Mouse (Mus musculus): ENCODE data around the gene Atp6v0e2. TPM values are rescaled to one million over a fixed set of nuclear protein-coding genes. Genes with fewer than 3 reads are reported as not detected.
A peak's percentile ranks its signal among the peaks of the same experiment; 100 is the strongest.

Gene Atp6v0e2
- polyA plus RNA-seq, 1 experiment, result 5.1 TPM

DNA sequence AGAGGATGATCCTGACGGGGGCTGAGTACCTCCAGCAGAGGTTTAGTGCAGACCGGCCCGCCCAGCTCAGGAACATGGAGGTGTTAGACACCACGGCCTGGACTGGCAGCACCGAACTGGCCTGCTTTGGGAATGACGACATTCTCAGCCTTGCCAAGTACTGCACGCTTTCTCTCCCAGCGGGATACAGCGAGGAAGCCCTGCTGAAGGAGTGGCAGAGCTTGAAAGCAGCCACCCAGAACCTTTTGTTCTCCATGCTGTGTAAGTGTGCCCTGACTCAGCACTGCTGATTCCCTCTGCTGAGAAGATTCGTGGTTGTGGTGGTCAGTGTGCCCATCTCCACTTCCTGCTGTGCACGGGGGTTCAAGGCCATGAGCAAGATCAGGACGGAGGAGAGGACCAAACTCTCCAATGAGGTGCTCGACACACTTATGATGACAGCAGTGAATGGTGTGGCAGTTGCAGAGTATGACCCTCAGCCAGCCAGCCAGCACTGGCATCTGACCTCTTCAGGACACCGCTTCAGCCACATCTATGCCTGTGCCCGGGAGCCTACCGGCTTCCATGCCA, 7.5 kb upstream of the Atp6v0e2 start:
- no peak for TF ChIP-seq POLR2AphosphoS2 (IDR thresholded peaks at IDR 0.05; ENCODE audit: insufficient read length, low read depth)
- no peak for TF ChIP-seq MAX (IDR thresholded peaks at IDR 0.05; ENCODE audit: low read depth)
- TF ChIP-seq SRF (IDR thresholded peaks at IDR 0.05; ENCODE audit: control insufficient read depth, insufficient read length, low read depth), result no peak
- Histone ChIP-seq H3ac (ENCODE audit: control insufficient read depth, insufficient read length) (no peak overlapping the region), H3K4me2 (ENCODE audit: low read depth) (peak overlapping the region; percentile 7), H3K27me3 (ENCODE audit: control insufficient read depth, insufficient read depth, insufficient read length) (no peaks in the 10 kb centered on the region), H3K79me2 (ENCODE audit: control insufficient read depth, insufficient read depth) (no peaks in the 10 kb centered on the region), H3K4me3 (no peak overlapping the region), H3K36me3 (ENCODE audit: control insufficient read depth, insufficient read depth) (no peaks in the 10 kb centered on the region)

DNA sequence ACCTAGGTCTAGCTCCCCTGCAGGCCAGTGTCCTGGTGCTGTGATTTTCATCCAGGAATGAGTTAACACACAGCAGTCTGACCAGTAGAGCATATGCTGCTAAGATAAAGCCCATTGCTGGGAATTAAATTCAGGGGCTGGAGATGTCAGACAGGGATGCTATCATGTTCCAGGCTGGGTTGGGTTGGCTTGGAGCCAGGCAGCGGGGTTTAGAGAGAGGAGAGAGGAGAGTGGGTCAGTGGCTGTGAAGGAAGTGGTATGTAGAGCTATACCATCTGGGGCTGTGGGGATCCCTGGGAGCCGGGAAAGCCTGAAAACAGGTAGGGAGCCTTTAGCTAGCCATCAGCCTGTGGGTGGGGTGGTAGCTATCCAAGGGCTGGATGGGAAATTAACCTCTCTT, 6.6 kb upstream of the Atp6v0e2 start:
- Histone ChIP-seq H3K79me2 (ENCODE audit: control insufficient read depth, insufficient read depth) (no peaks in the 10 kb centered on the region), H3K36me3 (ENCODE audit: control insufficient read depth, insufficient read depth) (no peaks in the 10 kb centered on the region), H3ac (ENCODE audit: control insufficient read depth, insufficient read length) (no peak overlapping the region), H3K27me3 (ENCODE audit: control insufficient read depth, insufficient read depth, insufficient read length) (no peaks in the 10 kb centered on the region), H3K4me3 (no peak overlapping the region), H3K4me2 (ENCODE audit: low read depth) (peak overlapping the region; percentile 7)
- no peak for TF ChIP-seq POLR2AphosphoS2 (IDR thresholded peaks at IDR 0.05; ENCODE audit: insufficient read length, low read depth)
- no peak for TF ChIP-seq POLR2A (IDR thresholded peaks at IDR 0.05; ENCODE audit: insufficient read length, low read depth)
- no peak for TF ChIP-seq MYOG (IDR thresholded peaks at IDR 0.05; ENCODE audit: control insufficient read depth in 1 of 3, insufficient read depth in 1 of 3, insufficient read length in 2 of 3, low read depth in 2 of 3)
- no peak for TF ChIP-seq MAX (IDR thresholded peaks at IDR 0.05; ENCODE audit: low read depth)
- no peak for TF ChIP-seq CEBPB (IDR thresholded peaks at IDR 0.05; ENCODE audit: insufficient read depth, poor library complexity, severe bottlenecking)
- no peak for TF ChIP-seq SRF (IDR thresholded peaks at IDR 0.05; ENCODE audit: control insufficient read depth, insufficient read length, low read depth)
- no peak for TF ChIP-seq USF1 (IDR thresholded peaks at IDR 0.05; ENCODE audit: low read depth)
- no peak for TF ChIP-seq E2F4 (IDR thresholded peaks at IDR 0.05; ENCODE audit: insufficient read depth)
- no peak for TF ChIP-seq TCF12 (IDR thresholded peaks at IDR 0.05; ENCODE audit: insufficient read depth, poor library complexity, severe bottlenecking)
- TF ChIP-seq MYOD1 (IDR thresholded peaks at IDR 0.05; ENCODE audit: control insufficient read depth in 1 of 3, insufficient read length in 2 of 3, low read depth in 2 of 3), result no peak
- no peak for TF ChIP-seq TCF3 (IDR thresholded peaks at IDR 0.05; ENCODE audit: insufficient read length, low read depth)
- no peak for TF ChIP-seq REST (IDR thresholded peaks at IDR 0.05; ENCODE audit: insufficient read depth, insufficient read length)

DNA sequence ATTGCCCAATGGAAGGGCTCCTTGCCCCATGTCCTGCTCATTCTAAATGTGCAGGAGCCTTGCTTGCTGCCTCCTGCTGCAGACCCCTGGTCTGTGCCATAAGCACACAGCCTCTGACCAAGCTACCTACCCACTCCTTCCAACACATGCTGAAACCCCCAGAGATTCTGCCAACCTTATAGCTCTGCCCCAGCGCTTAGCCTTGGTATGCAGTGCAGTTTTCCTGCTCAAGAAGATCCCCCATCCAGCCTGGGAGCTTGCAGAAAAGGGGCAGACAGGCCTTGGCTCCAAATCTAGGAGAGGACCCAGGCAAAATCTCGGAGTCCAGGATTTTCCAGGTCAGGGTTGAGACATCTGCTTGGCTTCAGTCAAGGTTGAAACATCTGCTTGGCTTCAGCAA, 3.9 kb upstream of the Atp6v0e2 start:
- Histone ChIP-seq H3K79me2 (ENCODE audit: control insufficient read depth, insufficient read depth) (no peaks in the 10 kb centered on the region), H3K27me3 (ENCODE audit: control insufficient read depth, insufficient read depth, insufficient read length) (no peaks in the 10 kb centered on the region), H3K36me3 (ENCODE audit: control insufficient read depth, insufficient read depth) (no peaks in the 10 kb centered on the region), H3K4me3 (no peak overlapping the region), H3K4me2 (ENCODE audit: low read depth) (no peak overlapping the region), H3ac (ENCODE audit: control insufficient read depth, insufficient read length) (no peak overlapping the region)
- TF ChIP-seq E2F4 (IDR thresholded peaks at IDR 0.05; ENCODE audit: insufficient read depth) (no peak), MAX (IDR thresholded peaks at IDR 0.05; ENCODE audit: low read depth) (no peak), MYOD1 (IDR thresholded peaks at IDR 0.05; ENCODE audit: control insufficient read depth in 1 of 3, insufficient read length in 2 of 3, low read depth in 2 of 3) (no peak), POLR2AphosphoS2 (IDR thresholded peaks at IDR 0.05; ENCODE audit: insufficient read length, low read depth) (no peak), MYOG (IDR thresholded peaks at IDR 0.05; ENCODE audit: control insufficient read depth in 1 of 3, insufficient read depth in 1 of 3, insufficient read length in 2 of 3, low read depth in 2 of 3) (no peak), CEBPB (IDR thresholded peaks at IDR 0.05; ENCODE audit: insufficient read depth, poor library complexity, severe bottlenecking) (no peak), POLR2A (IDR thresholded peaks at IDR 0.05; ENCODE audit: insufficient read length, low read depth) (no peak), USF1 (IDR thresholded peaks at IDR 0.05; ENCODE audit: low read depth) (no peak), SRF (IDR thresholded peaks at IDR 0.05; ENCODE audit: control insufficient read depth, insufficient read length, low read depth) (no peak), TCF12 (IDR thresholded peaks at IDR 0.05; ENCODE audit: insufficient read depth, poor library complexity, severe bottlenecking) (no peak), REST (IDR thresholded peaks at IDR 0.05; ENCODE audit: insufficient read depth, insufficient read length) (no peak), TCF3 (IDR thresholded peaks at IDR 0.05; ENCODE audit: insufficient read length, low read depth) (no peak)

DNA sequence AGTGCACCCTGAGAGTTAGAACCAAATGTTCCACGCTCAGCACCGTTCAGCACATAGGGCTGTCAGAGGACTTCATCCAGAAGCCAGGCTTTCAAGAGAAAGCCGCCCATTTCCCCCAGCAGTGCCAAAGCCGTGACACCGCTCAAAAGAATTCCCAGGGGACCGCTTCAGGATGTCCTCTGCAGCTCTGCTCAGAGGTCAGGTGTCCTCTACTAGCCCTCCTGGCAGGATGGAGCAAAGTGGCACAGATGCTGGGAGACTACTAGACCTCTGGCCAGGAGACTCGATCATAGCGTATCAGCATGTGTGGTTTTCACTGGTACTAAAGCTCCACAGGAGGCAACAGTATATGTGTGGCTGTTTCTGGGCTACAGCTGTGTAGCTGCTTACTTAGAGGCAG, 2.5 kb upstream of the Atp6v0e2 start:
- Histone ChIP-seq H3K27me3 (ENCODE audit: control insufficient read depth, insufficient read depth, insufficient read length) (no peaks in the 10 kb centered on the region), H3K4me3 (no peak overlapping the region), H3K79me2 (ENCODE audit: control insufficient read depth, insufficient read depth) (no peaks in the 10 kb centered on the region), H3K4me2 (ENCODE audit: low read depth) (no peak overlapping the region), H3K36me3 (ENCODE audit: control insufficient read depth, insufficient read depth) (no peaks in the 10 kb centered on the region), H3ac (ENCODE audit: control insufficient read depth, insufficient read length) (no peak overlapping the region)
- TF ChIP-seq MYOG (IDR thresholded peaks at IDR 0.05; ENCODE audit: control insufficient read depth in 1 of 3, insufficient read depth in 1 of 3, insufficient read length in 2 of 3, low read depth in 2 of 3), result no peak
- TF ChIP-seq POLR2AphosphoS2 (IDR thresholded peaks at IDR 0.05; ENCODE audit: insufficient read length, low read depth), result no peak
- TF ChIP-seq CEBPB (IDR thresholded peaks at IDR 0.05; ENCODE audit: insufficient read depth, poor library complexity, severe bottlenecking), result no peak

DNA sequence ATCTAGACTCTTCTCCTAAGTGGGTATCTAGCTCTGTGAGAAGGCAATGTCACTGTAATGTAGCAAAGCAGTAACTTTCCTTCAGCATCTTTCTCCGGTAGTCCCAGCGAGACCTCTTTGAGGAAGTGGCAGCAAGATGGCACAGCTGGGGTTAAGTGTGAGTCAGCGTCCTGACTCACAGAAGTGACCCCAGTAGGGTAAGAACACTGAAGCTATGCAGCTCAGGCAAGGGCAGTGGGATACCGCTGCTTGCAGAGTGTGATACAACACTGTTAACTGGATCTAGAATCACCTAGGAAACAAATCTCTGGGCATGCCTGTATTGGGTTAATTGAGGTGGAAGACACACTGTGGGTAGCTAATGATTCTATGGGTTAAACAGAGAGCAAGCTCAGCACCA, 1.3 kb upstream of the Atp6v0e2 start:
- Histone ChIP-seq H3K36me3 (ENCODE audit: control insufficient read depth, insufficient read depth) (no peaks in the 10 kb centered on the region), H3ac (ENCODE audit: control insufficient read depth, insufficient read length) (no peak overlapping the region), H3K27me3 (ENCODE audit: control insufficient read depth, insufficient read depth, insufficient read length) (no peaks in the 10 kb centered on the region), H3K79me2 (ENCODE audit: control insufficient read depth, insufficient read depth) (no peaks in the 10 kb centered on the region), H3K4me3 (no peak overlapping the region), H3K4me2 (ENCODE audit: low read depth) (peak overlapping the region; percentile 9)
- no peak for TF ChIP-seq TCF12 (IDR thresholded peaks at IDR 0.05; ENCODE audit: insufficient read depth, poor library complexity, severe bottlenecking)
- TF ChIP-seq POLR2AphosphoS2 (IDR thresholded peaks at IDR 0.05; ENCODE audit: insufficient read length, low read depth), result no peak
- no peak for TF ChIP-seq CEBPB (IDR thresholded peaks at IDR 0.05; ENCODE audit: insufficient read depth, poor library complexity, severe bottlenecking)
- no peak for TF ChIP-seq MAX (IDR thresholded peaks at IDR 0.05; ENCODE audit: low read depth)
- no peak for TF ChIP-seq E2F4 (IDR thresholded peaks at IDR 0.05; ENCODE audit: insufficient read depth)
- TF ChIP-seq MYOG (IDR thresholded peaks at IDR 0.05; ENCODE audit: control insufficient read depth in 1 of 3, insufficient read depth in 1 of 3, insufficient read length in 2 of 3, low read depth in 2 of 3), result no peak
- TF ChIP-seq MYOD1 (IDR thresholded peaks at IDR 0.05; ENCODE audit: control insufficient read depth in 1 of 3, insufficient read length in 2 of 3, low read depth in 2 of 3), result no peak
- TF ChIP-seq REST (IDR thresholded peaks at IDR 0.05; ENCODE audit: insufficient read depth, insufficient read length), result no peak
- TF ChIP-seq SRF (IDR thresholded peaks at IDR 0.05; ENCODE audit: control insufficient read depth, insufficient read length, low read depth), result no peak
- no peak for TF ChIP-seq USF1 (IDR thresholded peaks at IDR 0.05; ENCODE audit: low read depth)
- TF ChIP-seq TCF3 (IDR thresholded peaks at IDR 0.05; ENCODE audit: insufficient read length, low read depth), result no peak
- no peak for TF ChIP-seq POLR2A (IDR thresholded peaks at IDR 0.05; ENCODE audit: insufficient read length, low read depth)

Measured in myocyte (in vitro differentiated cells).